13 mouse cellular contexts compared by ENCODE assay signal in genomic region chr9:43262390-43262789, GRCm38 (mm10). TPM values are rescaled to one million over a fixed set of nuclear protein-coding genes. Genes with fewer than 3 reads are reported as not detected.
DNase-seq lines count a peak whose midpoint lies in the region; ATAC-seq and TF ChIP-seq lines count a peak whose summit lies in the region.
"Had no signal": no experiment of that assay in that cellular context is flagged by ENCODE, and none has a peak within 500 bp of the region (broad histone marks: within the 10 kb centered on the region; RNA-seq: fewer than 3 reads in every experiment).

No protein-coding gene starts in this region.

- H3K4me2 ChIP-seq in heart, embryonic 13.5 days, result no peak overlapping the region
- H3K4me2 ChIP-seq in embryonic facial prominence, embryonic 14.5 days (ENCODE audit: low read depth, low read length), result 0 out of 2 replicates have a peak overlapping the region, but pooled peaks have one; percentile 4
- H3K4me2 ChIP-seq in limb, embryonic 13.5 days (replicated peaks), result peak overlapping the region; percentile 27

- no peak for ATAC-seq in heart, embryonic 13.5 days (ENCODE audit: extremely low read depth, insufficient number of reproducible peaks, low FRiP score, low TSS enrichment)
- peak; percentile 20; the same call in 1 of the 2 replicates for ATAC-seq in embryonic facial prominence, embryonic 14.5 days (ENCODE audit: low read depth)
- ATAC-seq in limb, embryonic 13.5 days (ENCODE audit: low FRiP score, low read depth), result 0 out of 2 replicates have a peak, but pooled peaks have one; percentile 0
- ATAC-seq: activated CD4-positive, CD25-positive, alpha-beta regulatory T cell, adult 4 months had no signal

- peak overlapping the region; percentile 53 for H3K27ac ChIP-seq in heart, embryonic 13.5 days (replicated peaks)
- peak overlapping the region; percentile 95 for H3K27ac ChIP-seq in embryonic facial prominence, embryonic 14.5 days (replicated peaks; ENCODE audit: low read depth, low read length)
- H3K27ac ChIP-seq in limb, embryonic 13.5 days, result peak overlapping the region; percentile 96
- no peak overlapping the region for H3K27ac ChIP-seq in thymus, adult 2 months (ENCODE audit: control insufficient read depth, insufficient read depth, low read length)

- H3K36me3 ChIP-seq in heart, embryonic 13.5 days, result no peaks in the 10 kb centered on the region
- H3K36me3 ChIP-seq in embryonic facial prominence, embryonic 14.5 days (ENCODE audit: control insufficient read depth, insufficient read depth, low read length), result no peaks in the 10 kb centered on the region
- H3K36me3 ChIP-seq in limb, embryonic 13.5 days, result no peaks in the 10 kb centered on the region
- H3K36me3 ChIP-seq in thymus, adult 2 months (ENCODE audit: control insufficient read depth, insufficient read depth, low read length), result no peaks in the 10 kb centered on the region

- no peaks in the 10 kb centered on the region for H3K27me3 ChIP-seq in heart, embryonic 13.5 days (replicated peaks)
- H3K27me3 ChIP-seq in embryonic facial prominence, embryonic 14.5 days (replicated peaks; ENCODE audit: control insufficient read depth, insufficient read depth, low read length), result no peaks in the 10 kb centered on the region
- H3K27me3 ChIP-seq in limb, embryonic 13.5 days, result no peaks in the 10 kb centered on the region
- H3K27me3 ChIP-seq in thymus, adult 2 months (ENCODE audit: control insufficient read depth, insufficient read depth, low read length), result no peaks in the 10 kb centered on the region

- no peak overlapping the region for H3K4me3 ChIP-seq in heart, embryonic 13.5 days
- H3K4me3 ChIP-seq in embryonic facial prominence, embryonic 14.5 days (ENCODE audit: low read depth, low read length), result no peak overlapping the region
- no peak overlapping the region for H3K4me3 ChIP-seq in limb, embryonic 13.5 days
- H3K4me3 ChIP-seq in thymus, adult 2 months (ENCODE audit: control insufficient read depth, insufficient read depth, low read length), result no peak overlapping the region
- H3K4me3 ChIP-seq: erythroblast, embryonic 14.5 days had no signal

- no peak for TF ChIP-seq POLR2A in thymus, adult 2 months (IDR thresholded peaks at IDR 0.05; ENCODE audit: control insufficient read depth, extremely low read depth, insufficient read depth, low read length, poor library complexity)

- H3K9me3 ChIP-seq in heart, embryonic 13.5 days, result no peaks in the 10 kb centered on the region
- H3K9me3 ChIP-seq in embryonic facial prominence, embryonic 14.5 days (ENCODE audit: control insufficient read depth, low read length), result no peaks in the 10 kb centered on the region
- no peaks in the 10 kb centered on the region for H3K9me3 ChIP-seq in limb, embryonic 13.5 days

- peaks cover 30% of the 10 kb centered on the region for H3K4me1 ChIP-seq in heart, embryonic 13.5 days
- H3K4me1 ChIP-seq in embryonic facial prominence, embryonic 14.5 days (ENCODE audit: control insufficient read depth, insufficient read depth, low read length), result peaks cover 52% of the 10 kb centered on the region
- peaks cover 73% of the 10 kb centered on the region for H3K4me1 ChIP-seq in limb, embryonic 13.5 days
- H3K4me1 ChIP-seq in thymus, adult 2 months (replicated peaks; ENCODE audit: control insufficient read depth, insufficient read depth, low read length), result peaks cover 17% of the 10 kb centered on the region; the same call in 1 of the 2 replicates

- 68% methylated on average over 4 of the region's 4 CpGs for WGBS in heart, embryonic 13.5 days
- WGBS in embryonic facial prominence, embryonic 14.5 days, result 22% methylated on average over 4 of the region's 4 CpGs
- WGBS in limb, embryonic 13.5 days, result 35% methylated on average over 4 of the region's 4 CpGs
- WGBS in thymus, adult 2 months, result 85% methylated on average over 4 of the region's 4 CpGs

- no peak for TF ChIP-seq CTCF in thymus, adult 2 months (IDR thresholded peaks at IDR 0.05; ENCODE audit: borderline replicate concordance, control insufficient read depth, extremely low read depth, insufficient read depth, low read length, poor library complexity)

- intact Hi-C loops in heart, postnatal 25 days (cut with DNase I), result no loop called here

- H3K9ac ChIP-seq in heart, embryonic 13.5 days, result no peak overlapping the region
- no peak overlapping the region for H3K9ac ChIP-seq in embryonic facial prominence, embryonic 14.5 days (ENCODE audit: low read depth, low read length)
- H3K9ac ChIP-seq in limb, embryonic 13.5 days, result no peak overlapping the region

- DNase-seq in heart, postnatal 25 days (ENCODE audit: low spot score), result no peak
- DNase-seq in 3T3-L1 (ENCODE audit: low read depth, low spot score), result peak; percentile 61
- peak; percentile 76 for DNase-seq in embryonic facial prominence, embryonic 14.5 days (ENCODE audit: low spot score)
- DNase-seq in urinary bladder, postnatal 25 days (ENCODE audit: low spot score), result no peak
- DNase-seq in thymus, adult 2 months, result no peak
- DNase-seq in layer of hippocampus, postnatal 14 days (ENCODE audit: low spot score in 2 of 2), result no peak
- DNase-seq: lung, postnatal 14 days; right cerebral cortex, postnatal 4 days; thymus, postnatal 14 days had no signal

RNA-seq across cellular contexts. Expression of gene Oaf, which starts 22.7 kb away (rescaled TPM):
- polyA plus RNA-seq in heart, embryonic 13.5 days (2015; fragmentation: Nextera tagmentation; extraction: Ambion mirVana), result 28.0 and 29.7 TPM in 2 replicates
- 10 to 100 TPM in 1 of 2 experiments, 1 to 10 TPM in 1; 9.4 to 14.8 TPM for total RNA-seq in heart, postnatal 25 days (2021)
- polyA plus RNA-seq in embryonic facial prominence, embryonic 14.5 days (2014; fragmentation: Nextera tagmentation; extraction: Ambion mirVana), result 118 and 123 TPM in 2 replicates
- 103 and 106 TPM in 2 replicates for polyA plus RNA-seq in limb, embryonic 13.5 days (2015; fragmentation: Nextera tagmentation; extraction: Ambion mirVana)
- polyA plus RNA-seq in thymus, adult 2 months (2012; rRNA removed), result 10.2 and 10.8 TPM in 2 replicates
- 10 to 100 TPM; 18.2 to 24.4 TPM for total RNA-seq in layer of hippocampus, postnatal 14 days (2021)

RNA-seq across cellular contexts. Expression of gene Trim29, which starts 48.3 kb away (rescaled TPM):
- polyA plus RNA-seq in heart, embryonic 13.5 days (2015; fragmentation: Nextera tagmentation; extraction: Ambion mirVana), result 0.19 and 0.43 TPM in 2 replicates
- total RNA-seq in heart, postnatal 25 days (2021), result under 1 TPM in 1 of 2 experiments, not detected in 1; 0.10 TPM
- 37.1 and 43.5 TPM in 2 replicates for polyA plus RNA-seq in embryonic facial prominence, embryonic 14.5 days (2014; fragmentation: Nextera tagmentation; extraction: Ambion mirVana)
- 22.8 and 26.1 TPM in 2 replicates for polyA plus RNA-seq in limb, embryonic 13.5 days (2015; fragmentation: Nextera tagmentation; extraction: Ambion mirVana)
- polyA plus RNA-seq in thymus, adult 2 months (2012; rRNA removed), result 30.1 and 35.6 TPM in 2 replicates
- under 1 TPM; 0.44 to 0.67 TPM for total RNA-seq in layer of hippocampus, postnatal 14 days (2021)
- polyA plus RNA-seq: activated CD4-positive, CD25-positive, alpha-beta regulatory T cell, adult 4 months; erythroblast, embryonic 14.5 days had no signal

RNA-seq across cellular contexts. Expression of gene Pou2f3, which starts 52.2 kb away (rescaled TPM):
- polyA plus RNA-seq in heart, embryonic 13.5 days (2015; fragmentation: Nextera tagmentation; extraction: Ambion mirVana), result not detected in 2 replicates
- total RNA-seq in heart, postnatal 25 days (2021), result under 1 TPM in 1 of 2 experiments, not detected in 1; 0.11 TPM
- polyA plus RNA-seq in embryonic facial prominence, embryonic 14.5 days (2014; fragmentation: Nextera tagmentation; extraction: Ambion mirVana), result 3.8 and 4.5 TPM in 2 replicates
- polyA plus RNA-seq in limb, embryonic 13.5 days (2015; fragmentation: Nextera tagmentation; extraction: Ambion mirVana), result 0.74 and 1.1 TPM in 2 replicates
- polyA plus RNA-seq in thymus, adult 2 months (2012; rRNA removed), result 1.3 and 1.7 TPM in 2 replicates
- not detected for total RNA-seq in layer of hippocampus, postnatal 14 days (2021)
- polyA plus RNA-seq: activated CD4-positive, CD25-positive, alpha-beta regulatory T cell, adult 4 months; erythroblast, embryonic 14.5 days had no signal

Comparison
In these comparisons a context has a peak if more than half of its experiments do, and no peak if none do; other contexts are left out.
1. DNase-seq: peak in 3T3-L1 (single experiment) and embryonic facial prominence, embryonic 14.5 days (single experiment); none in heart, postnatal 25 days (single experiment), urinary bladder, postnatal 25 days (single experiment), thymus, adult 2 months (single experiment) and layer of hippocampus, postnatal 14 days (0 of 2).
2. RNA of gene Trim29, which starts 48.3 kb away (polyA plus RNA-seq): 37.1 to 43.5 TPM in embryonic facial prominence, embryonic 14.5 days, 30.1 to 35.6 TPM in thymus, adult 2 months and 22.8 to 26.1 TPM in limb, embryonic 13.5 days; 0.19 to 0.43 TPM in heart, embryonic 13.5 days; every median in the first group is over 10 times any median in the second.